Mouse (Mus musculus) heart, postnatal 10 days (tissue): ENCODE measurements around the gene Slc30a9. TPM values are rescaled to one million over a fixed set of nuclear protein-coding genes. Genes with fewer than 3 reads are reported as not detected.

Source experiments
- total RNA-seq, 2 experiments: library from RNA; stranded (reverse); gene quantifications; 2 replicates each; pipeline ENCODE4 v1.2.3; 2021

Gene Slc30a9
- total RNA-seq, 2 experiments from 2014 or later, result 148 to 154 TPM

Other genes starting within 250 kb of the Slc30a9 start
- under 1 TPM in 1 of 2 experiments, not detected in 1; 0.14 TPM for gene Phox2b, start 207.7 kb upstream of the Slc30a9 start, total RNA-seq
- 10 to 100 TPM; 40.1 to 46.0 TPM for gene Tmem33, start 46.4 kb upstream of the Slc30a9 start, total RNA-seq
- gene Bend4, start 121.4 kb downstream of the Slc30a9 start, total RNA-seq, result 1 to 10 TPM; 5.4 to 9.4 TPM